Mouse (Mus musculus) mouse embryonic stem cell (cell line): ENCODE results near the gene Lamc2.

Source experiments
- in situ Hi-C, 2 experiments: fragments of 300-500 bp; cut with MboI; formaldehyde crosslinking; loops; 1 replicate in 1 of 2; 3 replicates in 1 of 2; pipeline ENCODE4 v1.14.3; 2019 to 2020; ENCODE audit warnings: low sequenced_read_pairs in 2 of 2, low pct_unique_long_range_greater_than_20kb in 1 of 2, mixed read lengths in 1 of 2; ENCODE audit not compliant: unreplicated experiment in 1 of 2

Lamc2 gene

DNA sequence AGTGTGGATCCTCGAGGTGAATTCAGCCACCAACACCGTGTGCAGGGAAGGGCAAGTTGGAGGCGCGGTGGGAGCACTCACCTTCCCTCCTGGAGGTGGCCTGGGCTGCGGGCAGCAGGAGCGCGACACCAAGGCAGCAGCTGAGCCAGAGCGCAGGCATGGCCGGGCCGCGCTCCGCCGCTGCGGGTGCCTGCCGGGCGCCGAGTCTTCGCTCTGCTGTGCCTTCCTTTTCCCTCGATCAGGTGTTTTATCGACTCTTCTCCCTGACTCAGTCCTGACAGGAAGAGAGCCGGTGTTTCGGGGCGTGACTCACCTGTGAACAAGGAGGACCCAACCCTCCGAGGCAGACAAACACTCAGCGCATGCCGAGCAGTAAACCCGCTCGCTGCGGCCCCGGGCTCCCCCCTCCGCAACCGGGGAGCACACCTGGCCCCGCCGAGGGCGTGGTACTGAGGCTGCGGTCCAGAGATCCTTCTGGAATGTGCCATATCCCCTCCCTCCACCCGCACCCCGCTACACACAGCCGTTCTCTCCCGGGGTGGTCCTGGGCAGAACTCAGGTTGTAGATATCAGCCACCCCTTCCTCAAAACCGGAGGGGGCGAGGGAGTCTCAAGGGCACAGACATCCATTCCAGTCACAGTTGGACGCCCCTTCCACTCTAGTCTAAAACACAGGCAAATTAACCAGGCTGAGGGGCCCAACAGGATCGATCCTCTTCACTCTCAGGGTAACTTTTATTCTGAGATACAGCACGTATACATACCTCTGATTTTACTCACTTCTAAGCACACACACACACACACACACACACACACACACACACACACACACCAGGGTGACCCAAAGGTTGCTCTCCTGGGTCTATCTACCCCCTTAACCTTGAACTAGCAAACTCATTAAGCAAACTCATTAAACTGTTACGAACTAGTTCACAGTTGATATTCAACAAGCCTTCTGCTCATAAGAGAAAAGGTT, at the start of gene Lamc2:
Gene Lamc2 (minus strand): TSS at position 620 of the 976 bp plus-strand sequence.
- in situ Hi-C loops, result no loop called here

DNA sequence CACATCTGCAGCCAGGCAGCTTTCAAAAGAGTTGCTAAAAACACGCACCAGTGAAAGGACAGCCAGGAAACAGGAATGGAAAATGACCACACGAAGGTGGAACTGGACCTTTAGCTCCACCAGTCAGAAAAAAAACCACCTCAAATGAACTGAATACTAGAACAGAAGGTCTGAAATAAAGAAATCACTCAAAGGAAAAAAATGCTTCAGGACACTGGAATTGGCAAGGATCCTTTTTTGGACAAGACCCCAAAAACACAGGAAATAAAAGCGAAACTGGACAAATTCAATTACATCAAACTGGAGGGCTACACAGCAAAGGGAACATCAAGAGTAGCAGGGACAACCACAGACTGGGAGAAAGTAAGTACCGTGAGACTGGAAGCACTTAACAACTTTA, 49.3 kb upstream of the Lamc2 start:
- in situ Hi-C loops, result no loop called here

DNA sequence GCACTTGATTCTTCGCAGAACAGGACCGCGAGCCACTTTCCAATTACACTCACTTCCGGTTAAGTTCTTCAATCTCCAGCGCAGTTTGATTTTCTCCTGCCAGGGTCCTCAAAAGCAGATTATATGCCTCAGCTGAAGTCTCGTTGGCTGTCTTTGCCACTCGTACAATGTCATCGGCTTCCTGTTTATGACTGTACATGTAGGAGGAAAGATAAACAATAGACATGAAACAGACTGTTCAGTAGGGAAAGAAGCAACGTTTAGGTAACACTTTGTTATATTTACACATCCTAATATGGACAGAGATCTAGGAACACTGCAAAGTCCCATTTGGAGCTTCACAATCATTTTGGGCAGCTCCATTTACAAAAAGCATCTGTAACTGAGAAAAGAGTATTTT, 45.4 kb upstream of the Lamc2 start:
- in situ Hi-C loops, result no loop called here

DNA sequence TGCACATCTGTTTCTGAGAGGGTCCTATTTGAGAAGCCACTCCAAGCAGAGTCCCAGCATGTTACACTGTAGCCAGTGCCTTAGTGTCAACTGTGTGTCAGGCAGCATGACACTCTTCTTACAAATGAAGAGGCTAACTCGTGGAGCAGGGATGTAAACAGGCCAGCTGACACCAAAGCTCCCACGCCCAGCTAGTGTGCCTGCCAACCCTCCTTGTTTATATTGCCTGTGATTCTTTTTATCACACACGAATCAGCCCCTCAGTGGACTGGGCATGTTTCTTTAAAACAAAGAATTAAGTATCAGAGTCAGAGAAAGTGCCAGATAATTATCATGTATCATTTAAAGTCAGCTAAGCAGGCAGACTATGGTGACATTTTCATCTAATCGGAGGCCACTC, 41.7 kb upstream of the Lamc2 start:
- in situ Hi-C loops, result no loop called here

DNA sequence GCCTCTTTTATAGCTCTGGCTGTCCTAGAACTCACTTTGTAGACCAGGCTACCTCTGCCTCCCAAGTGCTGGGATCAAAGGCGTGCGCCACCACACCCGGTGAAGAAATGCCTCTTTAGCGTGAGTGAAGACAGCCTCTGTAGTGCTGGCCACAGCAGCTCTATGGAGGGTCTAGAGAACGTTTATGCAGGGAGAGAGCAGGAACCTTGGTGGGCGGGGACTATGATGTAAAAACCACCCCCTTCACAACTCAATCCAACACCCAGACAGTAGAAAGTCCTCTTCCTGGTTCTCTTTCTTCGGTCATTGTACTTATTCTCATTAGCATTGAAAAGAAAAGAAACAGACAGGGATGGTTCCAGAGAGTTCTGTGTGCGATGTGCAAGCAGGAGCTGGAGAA, 40.8 kb upstream of the Lamc2 start:
- in situ Hi-C loops, result no loop called here

DNA sequence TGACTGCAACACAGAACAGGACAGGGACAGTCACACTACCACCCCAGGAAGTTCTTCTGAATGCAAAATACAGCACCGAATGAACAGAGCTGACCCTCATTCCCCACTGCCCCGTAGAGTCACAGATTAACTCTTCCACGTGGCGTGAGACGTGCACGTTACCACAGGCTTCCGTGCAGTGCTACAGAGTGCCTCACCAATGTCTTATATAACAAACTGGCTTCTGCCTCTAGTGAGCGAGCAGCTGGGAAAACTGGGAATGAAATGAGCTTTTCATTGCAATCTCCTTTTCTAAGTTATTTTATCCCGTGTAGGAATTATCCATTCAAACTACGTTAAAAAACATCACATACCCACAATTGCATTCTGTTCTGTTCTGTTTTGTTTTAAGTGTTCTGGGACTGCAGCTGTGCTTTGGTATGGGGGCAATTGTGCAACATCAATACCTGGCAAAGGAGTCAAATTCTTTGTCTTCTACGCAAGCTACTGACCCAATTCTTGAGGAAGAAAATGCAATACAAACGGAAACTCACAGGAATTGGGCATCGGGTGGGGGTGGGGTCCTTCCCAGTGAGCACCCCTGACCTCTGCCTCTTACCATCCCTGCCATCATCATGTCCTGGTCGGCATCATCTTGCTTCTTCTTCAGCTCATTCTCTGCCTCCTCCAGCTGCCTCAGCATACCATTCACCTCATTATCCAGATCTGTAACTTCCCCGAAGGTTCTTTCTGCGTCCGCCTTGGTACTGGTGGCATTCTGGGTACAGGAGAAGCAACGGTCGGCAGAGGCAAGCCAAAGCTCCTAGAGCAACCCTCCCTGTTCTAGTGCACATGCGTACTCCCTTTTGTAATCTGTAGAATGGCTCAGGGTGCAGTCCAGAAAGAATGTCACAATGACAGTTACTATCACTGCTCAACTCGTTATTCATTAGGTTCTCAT, 39.8 kb upstream of the Lamc2 start:
- in situ Hi-C loops, result no loop called here

DNA sequence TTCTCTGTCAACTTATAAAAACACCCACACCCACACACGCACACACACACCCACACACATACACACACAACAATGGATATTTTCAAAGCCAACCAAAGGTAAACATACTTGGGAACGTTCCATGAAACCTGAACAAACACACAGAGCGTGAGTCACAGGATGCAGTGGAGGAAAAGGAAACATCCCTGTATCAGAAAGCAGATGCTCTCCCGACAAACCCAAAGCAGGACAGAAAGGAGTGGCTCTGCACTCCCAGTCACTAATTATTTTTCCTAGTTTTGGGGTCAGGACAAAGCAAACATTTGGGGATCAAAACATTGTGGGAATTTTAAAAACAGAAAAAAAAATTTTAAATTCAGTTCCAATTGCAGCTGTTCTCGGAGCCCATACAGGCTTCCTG, 38.1 kb upstream of the Lamc2 start:
- in situ Hi-C loops, result no loop called here

DNA sequence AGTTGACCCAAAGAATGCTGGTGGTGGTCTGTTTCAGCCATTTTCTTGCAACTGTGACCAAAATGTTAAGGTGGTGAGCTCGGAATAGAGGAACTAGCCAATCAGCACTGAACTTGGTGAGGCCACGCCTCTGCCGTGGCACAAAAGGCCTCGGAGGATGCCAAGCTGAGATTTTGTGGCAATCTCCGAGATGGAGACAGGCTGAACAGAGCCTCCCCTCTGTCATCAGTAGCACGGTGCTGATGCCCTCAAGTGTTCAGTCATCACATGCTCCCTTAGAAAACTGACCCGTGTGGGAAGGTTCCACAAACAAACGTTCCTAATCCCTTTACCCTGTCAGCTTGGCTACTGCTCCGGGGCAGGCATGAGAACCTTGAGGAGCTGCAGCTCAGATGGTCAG, 33.1 kb upstream of the Lamc2 start:
- in situ Hi-C loops, result no loop called here

DNA sequence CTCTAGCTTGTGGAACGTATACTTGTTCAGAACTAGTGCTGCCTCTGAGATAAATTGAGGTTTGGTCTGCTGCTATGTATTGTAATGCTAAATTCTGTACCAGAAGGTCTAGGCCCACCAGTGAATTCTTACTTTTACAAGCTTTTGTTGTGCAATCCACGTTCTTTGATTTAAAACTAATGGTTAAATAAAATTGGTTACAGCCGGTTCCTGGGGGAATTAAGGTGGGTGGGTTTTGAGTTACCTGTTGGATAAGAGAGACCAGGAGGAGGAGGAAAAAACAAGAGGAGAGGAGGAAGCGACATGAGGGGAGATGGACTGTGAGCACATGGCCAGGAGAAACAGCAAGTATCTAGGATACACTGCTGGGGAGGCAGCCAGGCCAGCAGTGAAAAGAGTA, 30.3 kb upstream of the Lamc2 start:
- in situ Hi-C loops, result no loop called here

DNA sequence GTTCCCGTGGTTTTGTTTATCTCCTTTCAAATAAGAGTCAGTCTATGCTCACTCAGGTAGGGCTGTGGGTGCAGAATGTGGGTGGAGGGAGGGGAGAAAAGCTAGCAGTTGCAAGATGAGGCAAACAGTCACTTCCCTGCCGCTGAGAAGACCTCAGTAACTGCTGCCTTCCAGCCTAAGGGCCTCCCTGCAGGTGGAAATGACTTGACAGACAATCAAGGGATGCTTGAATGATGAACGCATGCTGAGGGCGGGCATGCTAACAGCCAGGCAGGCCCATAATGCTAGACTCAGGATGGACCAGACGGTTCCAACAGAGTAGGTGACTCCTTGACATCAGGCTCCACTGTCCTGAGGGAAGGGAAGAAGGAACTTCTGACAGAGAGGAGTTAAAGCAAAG, 29.4 kb upstream of the Lamc2 start:
- in situ Hi-C loops, result no loop called here

DNA sequence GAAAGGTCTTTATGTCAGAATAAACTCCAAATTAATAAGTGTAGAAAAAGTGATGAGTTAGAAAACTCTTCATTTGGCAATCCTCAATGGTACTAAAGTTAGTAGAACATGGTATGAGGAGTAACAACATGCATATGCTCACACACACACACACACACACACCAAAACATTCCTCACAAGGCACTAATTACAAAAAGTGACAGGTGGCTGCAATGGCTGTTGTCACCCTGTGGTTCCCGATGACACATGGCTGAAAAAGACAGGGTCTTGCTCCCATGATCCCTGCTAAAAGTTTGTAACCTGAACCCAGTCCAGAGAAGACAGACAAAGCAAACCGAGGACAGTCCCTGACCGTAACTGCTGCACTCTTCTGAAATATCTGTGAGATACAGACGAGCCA, 24.7 kb upstream of the Lamc2 start:
- in situ Hi-C loops, result no loop called here

DNA sequence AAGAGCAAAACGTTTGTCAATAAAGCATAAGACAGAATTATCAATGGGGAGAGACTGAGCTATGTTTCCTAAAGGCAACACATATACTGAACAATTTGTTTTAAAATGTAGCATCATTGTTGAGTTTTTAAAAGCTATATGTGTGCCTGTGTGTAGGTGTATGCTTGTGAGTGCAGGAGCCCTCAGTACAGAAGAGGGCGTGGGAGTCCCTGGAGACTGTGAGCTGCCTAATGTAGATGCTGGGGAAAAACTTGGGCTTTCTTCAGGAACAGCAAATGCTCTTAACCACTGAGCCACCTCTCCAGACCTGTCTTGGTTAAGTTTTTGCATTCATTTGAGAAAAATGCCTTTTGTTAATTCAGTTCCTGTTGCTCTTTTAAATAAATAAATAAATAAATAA, 24.0 kb upstream of the Lamc2 start:
- in situ Hi-C loops, result no loop called here

DNA sequence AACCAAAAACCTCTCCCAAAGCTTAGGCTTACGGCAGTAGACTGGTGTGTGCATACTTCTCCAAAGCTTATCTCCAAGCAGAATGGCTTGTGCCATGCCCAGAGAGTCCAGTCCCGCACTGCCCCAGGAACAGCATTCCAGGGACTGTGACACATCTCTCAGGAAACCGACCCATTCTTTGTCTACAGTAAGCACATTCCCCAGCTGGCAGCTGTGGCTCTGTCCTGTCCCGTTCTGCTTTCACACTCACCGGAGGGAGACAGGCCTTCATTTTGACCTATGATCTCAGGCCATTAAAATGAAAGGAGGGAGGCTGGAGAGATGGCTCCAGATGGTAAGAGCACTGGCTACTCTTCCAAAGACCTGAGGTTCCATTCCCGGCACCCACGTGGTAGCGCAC, 15.9 kb upstream of the Lamc2 start:
- in situ Hi-C loops, result no loop called here

DNA sequence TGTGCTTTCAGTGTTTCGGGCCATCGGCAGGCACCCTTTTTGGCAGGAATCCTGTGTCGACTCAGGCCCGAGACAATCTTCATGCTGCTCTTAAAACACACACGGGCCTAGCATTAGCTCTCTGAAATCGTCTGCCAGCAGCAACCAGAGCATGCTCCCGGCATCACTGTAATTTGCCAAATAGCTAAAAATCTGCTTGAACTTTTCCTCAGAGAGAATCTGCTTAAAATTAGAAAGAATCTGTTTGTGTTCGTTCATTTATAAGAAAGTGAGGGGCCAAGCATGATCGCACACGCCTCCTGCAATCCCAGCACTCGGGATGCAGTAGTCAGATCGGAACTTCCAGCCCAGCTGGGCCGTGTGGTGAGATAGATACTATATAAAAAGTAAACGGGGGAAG, 15.2 kb upstream of the Lamc2 start:
- in situ Hi-C loops, result no loop called here

DNA sequence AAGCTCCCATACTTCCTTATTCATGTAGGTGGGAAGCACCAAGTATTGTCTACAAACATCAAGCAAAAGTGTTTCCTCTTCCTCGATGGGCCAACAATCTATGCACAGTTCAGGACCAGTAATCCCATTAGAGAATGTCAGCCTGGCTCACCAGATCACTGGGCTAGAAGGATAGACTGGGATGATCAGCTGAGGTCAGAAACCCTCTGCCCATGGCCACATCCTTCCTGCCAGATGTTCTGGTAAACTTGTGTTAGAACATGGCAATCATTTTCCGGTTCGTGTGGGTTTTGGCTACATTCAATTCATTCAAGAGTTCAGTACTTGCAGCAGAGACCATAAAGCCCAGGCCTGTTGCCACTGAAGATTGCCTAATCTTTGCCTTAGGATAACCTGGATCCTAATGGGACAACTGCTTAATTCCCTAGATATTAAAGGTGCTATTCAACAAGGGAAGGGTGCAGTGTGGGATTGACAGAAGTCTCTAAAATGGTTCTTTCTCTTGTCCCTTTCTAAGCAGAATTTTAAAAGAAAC, 11.1 kb upstream of the Lamc2 start:
- in situ Hi-C loops, result no loop called here

DNA sequence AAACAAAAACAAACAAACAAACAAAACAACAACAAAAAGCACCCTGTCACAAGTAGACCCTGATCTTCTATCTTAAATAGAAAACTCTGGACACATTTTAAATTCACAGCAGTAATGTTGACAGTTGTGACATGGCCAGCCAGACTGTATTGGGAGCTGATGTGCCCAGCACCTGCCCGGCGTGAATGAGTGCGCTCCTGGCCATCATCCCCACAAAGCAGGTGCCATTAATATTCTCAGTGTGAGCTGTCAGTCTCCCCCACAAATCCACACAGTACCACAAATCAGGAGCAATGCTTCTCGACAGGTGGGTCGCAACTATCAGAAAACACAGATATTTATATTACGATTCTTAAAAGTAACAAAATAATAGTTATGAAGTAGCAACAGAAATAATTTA, 6.7 kb upstream of the Lamc2 start:
- in situ Hi-C loops, result no loop called here

DNA sequence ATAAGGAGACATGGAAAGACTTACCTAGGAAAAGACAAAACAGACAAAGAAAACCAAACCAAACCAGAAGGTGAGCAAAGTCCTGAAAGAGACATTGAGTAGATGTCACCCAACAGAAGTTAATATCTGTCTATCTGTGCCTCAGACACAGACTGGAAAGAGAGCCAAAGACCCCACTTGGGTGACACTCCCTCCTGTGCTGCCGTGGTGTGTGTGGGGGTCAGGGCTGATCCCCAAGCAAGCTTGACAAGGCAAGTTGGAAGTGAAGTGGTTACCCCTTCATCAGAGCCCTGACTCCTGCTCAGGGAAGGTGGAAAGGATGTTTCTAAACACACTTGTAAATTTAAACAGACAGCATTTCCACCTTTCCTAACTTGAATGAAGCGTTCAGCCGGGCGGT, 6.1 kb upstream of the Lamc2 start:
- in situ Hi-C loops, result no loop called here

DNA sequence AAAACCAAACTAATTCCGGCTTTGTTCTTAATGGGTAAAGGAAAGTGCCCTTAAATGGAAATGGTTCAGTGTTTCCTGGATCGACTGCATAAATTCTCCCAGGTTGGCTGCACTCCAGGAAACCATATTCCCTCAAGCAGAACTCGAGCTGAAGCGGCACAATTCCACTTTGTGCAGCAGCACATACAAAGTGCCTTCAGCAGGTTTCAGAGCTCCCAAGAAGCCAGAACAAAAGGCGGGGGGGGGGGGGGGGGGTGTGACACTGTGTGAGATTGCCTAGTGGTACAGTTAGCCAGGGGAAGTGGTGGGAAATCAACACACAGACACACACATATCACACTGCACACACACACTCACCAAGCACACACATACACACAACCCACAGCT, 5.7 kb upstream of the Lamc2 start:
- in situ Hi-C loops, result no loop called here

DNA sequence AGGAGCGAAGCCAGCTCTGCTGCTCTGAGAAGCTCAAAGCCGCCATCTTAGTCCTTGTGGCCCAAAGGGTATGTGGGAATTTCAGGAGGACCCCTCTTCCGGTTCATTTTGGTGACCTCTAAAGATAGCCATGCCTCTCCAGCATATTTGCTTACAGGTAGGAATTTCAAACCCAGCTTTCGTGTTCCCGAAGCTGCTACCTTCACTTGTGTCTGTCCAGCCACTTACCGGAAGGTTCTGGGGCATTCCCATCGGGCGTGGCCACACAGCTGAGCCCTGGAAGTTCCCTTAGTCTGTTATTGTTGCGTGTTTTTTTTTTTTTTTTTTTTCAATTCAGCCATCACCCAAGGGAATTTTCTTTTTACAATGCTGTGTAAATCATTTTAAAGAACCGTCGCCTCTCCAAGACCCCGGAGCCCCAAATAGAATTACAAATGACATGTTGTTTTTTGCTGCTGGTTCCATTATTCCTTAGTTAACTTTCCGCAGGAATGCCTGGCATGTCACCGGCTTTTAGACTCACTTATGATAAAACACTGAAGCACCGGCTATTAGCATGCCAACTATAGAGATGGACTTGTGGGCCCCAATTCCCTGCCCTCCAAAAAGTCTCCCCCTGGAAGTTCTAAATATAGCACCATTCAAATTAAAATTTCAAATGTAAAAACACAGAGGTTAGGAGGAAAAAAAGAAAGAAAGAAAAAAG, 5.1 kb upstream of the Lamc2 start:
- in situ Hi-C loops, result no loop called here
